Mouse (Mus musculus): ENCODE data around the gene Mrpl53.
A peak's percentile ranks its signal among the peaks of the same experiment; 100 is the strongest.

The Mrpl53 gene

GRCm38 (mm10) chr6:83095968-83096367 is 12.9 kb upstream of the Mrpl53 start:
- DNase-seq = no peak

GRCm38 (mm10) chr6:83098411-83098810 is 10.4 kb upstream of the Mrpl53 start:
- no peak for DNase-seq

GRCm38 (mm10) chr6:83101316-83101687 is 7.5 kb upstream of the Mrpl53 start, which contains the start of the genes Ccdc142 and Gm42688:
Gene Ccdc142 (plus strand): TSS chr6:83101601.
Gene Gm42688 (plus strand): TSS chr6:83101617.
- DNase-seq = peak; percentile 83

DNA sequence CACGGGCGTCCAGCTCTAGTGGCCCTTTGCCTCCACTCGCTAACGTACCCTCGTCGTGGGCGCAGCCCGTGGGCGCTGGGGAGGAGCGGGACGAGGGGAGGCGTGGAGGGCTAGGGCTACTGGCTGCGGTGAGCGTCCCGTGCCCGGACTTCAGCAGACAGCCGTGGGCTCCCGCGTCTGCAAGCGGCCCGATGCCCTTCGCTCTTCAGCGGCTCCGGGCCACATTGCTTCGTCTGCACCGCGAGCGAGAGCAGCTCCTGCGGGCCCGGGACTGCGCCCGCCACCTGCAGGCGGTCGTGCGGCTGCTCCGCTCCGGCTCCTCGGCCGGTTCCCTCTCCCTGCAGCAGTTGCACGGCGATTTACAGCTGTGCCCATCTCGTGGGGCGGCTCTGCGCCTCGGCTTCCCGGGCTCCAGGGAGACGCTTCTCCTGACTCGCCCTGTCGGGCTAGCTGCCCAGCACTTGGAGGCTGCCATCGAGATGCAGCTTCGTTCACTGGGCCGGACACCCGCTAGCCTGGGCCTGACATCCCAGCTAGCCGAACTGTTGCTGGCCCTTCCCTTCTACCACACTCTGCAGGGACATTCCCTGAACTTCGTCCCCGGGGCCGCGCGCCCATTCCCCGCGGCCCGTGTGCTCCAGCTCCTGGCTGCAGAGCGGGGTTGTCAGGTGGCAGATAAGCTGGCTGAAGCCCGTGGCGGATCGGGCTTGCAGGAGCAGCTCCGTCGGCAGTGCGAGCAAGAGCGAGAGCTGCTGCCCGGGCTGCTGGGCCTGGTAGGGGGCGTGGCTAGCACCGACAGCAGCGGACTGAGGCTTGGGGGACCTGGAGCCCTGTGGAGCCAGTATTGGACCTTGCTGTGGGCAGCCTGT is 6.9 kb upstream of the Mrpl53 start:
- peak; percentile 64 for DNase-seq

DNA sequence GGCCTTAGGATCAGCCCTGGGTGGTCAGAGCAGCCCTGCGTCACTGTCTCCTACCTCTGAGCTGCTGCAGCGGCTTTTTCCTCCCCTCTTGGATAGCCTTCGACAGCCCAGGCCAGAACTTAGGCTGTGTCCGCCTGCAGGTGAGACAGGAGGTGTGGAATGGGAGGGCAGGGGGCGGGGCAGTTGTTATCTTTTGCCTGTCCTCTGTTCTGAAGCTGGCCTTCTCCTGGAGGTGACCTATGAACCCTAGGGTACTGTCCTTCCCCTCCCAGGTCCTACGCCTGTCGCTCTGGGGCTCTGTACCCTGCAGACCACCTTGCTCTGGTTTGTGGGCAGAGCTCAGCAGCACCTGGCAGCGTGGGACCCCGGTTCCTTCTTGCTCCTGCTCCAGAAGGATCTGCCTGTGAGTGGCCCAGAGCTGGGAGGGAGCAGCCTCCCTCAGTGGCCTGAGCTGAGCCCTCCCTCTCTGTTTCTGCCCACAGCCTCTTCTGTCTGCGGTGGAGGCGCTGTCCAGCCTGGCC is 5.7 kb upstream of the Mrpl53 start:
- DNase-seq = no peak

DNA sequence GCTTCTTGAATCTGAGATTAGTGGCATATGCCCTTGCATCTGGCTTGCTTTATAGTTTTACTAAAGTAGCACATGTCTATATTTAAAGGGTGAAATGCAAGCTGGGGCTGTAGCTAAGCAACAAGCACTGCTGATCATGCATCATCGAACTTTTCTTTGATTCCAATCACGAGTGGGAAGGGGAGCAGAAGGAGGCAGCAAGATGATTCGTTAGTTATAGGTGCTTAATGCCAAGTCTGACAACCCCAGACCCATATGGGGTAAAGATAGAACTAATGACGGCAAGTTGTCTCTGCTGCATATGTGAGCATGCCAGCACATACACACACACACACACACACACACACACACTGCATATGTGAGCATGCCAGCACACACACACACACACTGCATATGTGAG is 4.7 kb upstream of the Mrpl53 start:
- DNase-seq = no peak

GRCm38 (mm10) chr6:83107566-83108400 is 1.1 kb upstream of the Mrpl53 start:
- peak; percentile 85 for DNase-seq

GRCm38 (mm10) chr6:83111510-83112136 is 2.8 kb downstream of the Mrpl53 start:
- DNase-seq = no peak

DNA sequence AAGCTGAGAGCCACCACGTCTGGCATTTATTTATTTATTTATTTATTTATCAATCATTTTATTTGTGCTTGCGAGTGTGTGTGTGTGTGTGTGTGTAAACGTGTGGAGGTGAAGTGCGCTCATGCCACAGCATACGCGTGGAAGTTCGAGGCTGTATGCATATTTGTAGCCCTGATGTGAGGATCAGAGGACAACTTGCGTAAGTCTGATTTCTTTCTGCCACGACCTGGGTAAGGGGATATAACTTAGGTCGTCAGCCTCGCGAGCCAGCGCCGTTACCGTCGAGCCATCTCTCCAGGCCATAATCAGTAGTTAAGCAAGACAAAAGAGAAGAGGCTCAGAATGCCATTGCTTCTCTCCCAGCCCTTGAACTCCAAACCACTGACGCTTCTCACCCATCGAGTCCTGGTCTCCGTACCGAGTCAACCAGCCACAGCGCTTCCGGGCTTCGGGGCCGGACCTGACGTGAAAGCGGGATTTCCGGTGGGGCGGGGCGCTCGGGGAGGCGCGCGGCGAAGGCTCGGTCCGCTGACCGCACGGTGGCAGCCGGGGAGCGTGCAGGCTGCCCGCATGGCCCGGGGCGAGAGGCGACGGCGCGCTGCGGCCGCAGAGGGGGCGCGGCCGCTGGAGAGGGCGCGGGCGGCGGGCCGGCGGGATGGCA is 6.3 kb downstream of the Mrpl53 start, which contains the start of gene Mogs:
Gene Mogs (plus strand): TSS at position 486 of the 661 bp plus-strand sequence.
- peak; percentile 94 for DNase-seq

DNA sequence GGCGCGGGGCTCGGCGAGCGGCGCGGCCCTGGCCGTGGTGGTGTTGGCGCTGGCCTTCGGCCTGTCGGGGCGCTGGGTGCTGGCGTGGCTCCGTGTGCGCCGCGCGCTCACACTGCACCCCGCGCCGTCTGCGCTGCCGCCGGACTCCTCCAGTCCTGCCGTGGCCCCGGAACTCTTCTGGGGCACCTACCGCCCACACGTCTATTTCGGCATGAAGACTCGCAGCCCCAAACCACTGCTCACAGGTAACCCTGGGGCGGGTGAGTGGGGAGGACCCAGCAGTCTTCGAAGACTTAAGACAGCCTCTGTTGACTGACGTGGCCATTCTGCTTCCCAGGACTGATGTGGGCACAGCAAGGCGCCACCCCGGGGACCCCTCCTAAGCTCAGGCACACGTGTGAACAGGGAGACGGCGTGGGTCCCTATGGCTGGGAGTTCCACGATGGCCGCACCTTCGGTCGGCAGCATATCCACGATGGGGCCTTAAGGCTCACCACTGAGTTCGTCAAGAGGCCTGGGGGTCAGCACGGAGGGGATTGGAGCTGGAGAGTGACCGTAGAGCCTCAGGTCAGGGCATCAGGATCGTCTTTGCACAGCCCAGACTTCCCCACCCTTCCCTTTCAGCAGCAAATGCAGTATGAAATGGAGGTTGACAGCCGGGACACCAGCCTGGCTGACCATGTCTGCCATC is 7.0 kb downstream of the Mrpl53 start:
- DNase-seq = no peak

DNA sequence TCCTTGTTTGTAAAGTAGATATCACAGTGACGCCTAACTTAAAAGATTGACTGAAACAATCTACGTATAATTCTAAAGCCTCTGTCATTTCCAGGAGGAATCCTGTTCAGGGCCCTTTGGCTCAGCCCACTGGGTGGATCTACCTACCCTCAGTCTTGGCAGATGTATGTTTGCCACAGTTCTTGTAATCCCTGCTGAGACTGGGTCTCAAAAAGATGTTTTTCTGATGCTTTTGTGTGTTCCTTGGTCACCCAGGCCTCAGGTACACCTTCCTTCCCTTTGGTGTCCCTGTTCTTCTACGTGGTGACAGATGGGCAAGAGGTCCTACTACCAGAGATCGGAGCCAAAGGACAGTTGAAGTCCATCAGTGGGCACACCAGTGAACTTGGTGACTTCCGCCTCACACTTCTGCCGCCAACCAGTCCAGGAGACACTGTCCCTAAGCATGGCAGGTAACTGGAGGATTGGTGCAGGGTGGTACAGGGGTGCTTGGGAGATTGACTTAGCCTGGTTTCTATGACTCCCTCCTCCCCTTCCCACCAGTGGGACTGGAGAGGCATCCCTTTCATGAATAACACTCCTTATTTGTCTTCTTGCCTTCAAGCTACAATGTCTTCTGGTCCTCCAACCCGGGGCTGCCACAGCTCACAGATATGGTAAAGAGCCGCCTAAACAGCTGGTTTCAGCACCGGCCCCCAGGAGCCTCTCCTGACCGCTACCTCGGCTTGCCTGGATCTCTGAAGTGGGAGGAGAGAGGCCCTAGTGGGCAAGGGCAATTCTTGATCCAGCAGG is 7.7 kb downstream of the Mrpl53 start:
- no peak for DNase-seq

DNA sequence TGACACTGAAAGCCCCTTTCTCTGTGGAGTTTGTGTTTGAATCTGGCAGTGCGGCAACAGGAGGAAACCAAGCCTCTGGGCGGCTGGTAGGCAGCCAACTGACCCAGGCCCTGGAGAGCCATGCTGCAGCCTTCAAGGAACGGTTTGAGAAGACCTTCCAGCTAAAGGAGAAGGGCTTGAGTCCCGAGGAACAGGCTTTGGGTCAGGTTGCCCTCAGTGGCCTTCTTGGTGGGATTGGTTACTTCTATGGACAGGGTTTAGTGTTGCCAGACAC is 8.3 kb downstream of the Mrpl53 start:
- no peak for DNase-seq

DNA sequence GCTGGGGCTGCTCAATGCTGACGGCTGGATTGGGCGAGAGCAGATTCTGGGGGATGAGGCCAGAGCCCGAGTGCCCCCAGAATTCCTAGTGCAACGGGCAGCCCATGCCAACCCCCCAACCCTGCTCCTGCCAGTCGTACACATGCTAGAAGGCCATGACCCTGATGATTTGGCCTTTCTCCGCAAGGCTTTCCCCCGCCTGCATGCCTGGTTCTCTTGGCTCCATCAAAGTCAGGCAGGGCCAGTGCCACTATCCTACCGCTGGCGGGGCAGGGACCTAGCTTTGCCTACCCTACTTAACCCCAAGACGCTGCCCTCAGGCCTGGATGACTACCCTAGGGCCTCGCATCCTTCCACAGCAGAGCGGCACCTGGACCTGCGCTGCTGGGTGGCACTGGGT is 8.8 kb downstream of the Mrpl53 start:
- no peak for DNase-seq

DNA sequence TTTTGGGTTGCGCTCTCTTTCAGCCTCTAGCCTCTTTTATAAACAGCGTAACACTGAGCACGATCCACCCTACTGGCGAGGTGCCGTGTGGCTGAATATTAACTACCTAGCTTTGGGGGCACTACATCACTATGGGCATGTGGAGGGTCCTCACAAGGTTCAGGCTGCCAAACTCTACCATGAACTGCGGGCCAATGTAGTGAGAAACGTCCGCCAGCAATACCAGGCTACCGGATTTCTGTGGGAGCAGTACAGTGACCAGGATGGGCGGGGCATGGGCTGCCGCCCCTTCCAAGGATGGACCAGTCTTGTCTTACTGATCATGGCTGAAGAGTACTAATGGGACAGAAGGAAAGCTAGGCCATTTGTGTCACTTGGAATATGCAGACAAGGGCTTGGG is 9.5 kb downstream of the Mrpl53 start:
- no peak for DNase-seq

GRCm38 (mm10) chr6:83118825-83119733 is 10.2 kb downstream of the Mrpl53 start:
- DNase-seq = no peak

- no peak for DNase-seq
These were observed 10.9 kb downstream of the Mrpl53 start for GRCm38 (mm10) chr6:83119734-83120051.

- DNase-seq = peak; percentile 85
These were observed 12.4 kb downstream of the Mrpl53 start, which contains the start of gene Wbp1 for GRCm38 (mm10) chr6:83120930-83121862. Gene Wbp1 (minus strand): TSS chr6:83121559.

DNA sequence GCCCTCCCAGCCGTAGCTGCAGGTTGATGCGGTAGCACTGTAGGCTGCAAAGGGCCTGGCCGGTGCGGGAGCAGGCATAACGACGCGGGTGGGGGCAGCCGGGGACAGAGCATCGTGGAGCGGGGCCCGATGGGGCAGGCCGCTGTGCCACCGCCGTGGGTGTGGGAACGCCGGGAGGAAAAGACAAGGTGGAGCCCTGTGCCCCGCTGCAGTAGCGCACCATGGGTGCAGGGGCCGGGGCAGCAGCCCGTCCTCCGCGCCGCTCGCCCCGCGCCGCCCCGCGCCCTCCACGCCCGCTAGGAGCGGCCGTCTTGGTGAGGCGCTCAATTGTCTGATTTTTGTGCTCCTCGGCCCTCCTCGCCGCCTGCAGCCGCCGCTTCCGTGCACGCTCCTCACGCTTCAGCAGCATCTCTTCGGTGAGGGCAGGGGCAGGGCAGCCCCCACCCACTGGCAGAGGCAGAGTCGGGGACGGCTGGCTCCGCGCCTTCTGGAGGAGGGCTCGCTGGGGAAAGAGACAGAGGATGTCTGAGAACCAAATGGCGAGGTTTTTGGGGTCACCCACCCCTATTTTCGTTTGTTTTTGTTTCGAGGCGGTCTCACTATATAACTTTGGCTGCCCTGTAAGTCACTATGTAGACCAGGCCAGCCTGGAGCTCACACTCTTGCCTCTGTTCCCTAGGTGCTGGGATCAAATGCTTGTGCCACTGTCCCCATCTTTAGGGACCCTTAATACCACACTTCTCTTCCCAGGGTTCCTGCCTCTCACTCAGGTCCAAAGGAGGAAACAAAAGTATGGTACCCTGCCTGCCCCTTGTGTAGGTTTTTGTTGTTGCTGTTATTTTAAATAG is 13.2 kb downstream of the Mrpl53 start:
- peak; percentile 45 for DNase-seq
